Mouse (Mus musculus): ENCODE measurements at regions not wholly inside any gene's neighbourhood (a gene's known extent, or its start where the extent isn't known, plus 50 kb on each side); places are given as distances from the start of the nearest gene placed in this dataset.

DNA sequence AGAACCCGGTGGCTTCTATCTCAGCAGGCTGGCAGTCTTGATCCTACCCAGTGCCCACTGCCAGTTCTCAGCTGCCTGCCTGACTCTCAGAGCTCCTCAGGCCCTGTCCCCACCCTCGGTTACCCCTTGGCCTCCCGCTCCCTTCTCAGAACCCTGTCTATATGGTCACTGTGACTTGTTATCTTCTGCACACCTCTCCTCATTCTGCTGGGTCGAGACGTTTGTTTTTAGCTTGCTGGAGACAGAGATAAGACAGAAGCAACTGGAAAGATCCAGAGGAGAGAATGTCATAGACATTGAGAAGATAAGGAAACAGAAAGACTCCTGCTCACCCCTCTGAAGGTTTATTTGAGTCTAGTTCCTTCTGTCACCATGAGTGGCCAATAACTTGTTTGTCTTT lies 53.8 kb upstream of the Phc1 start:
- Histone ChIP-seq H3K27ac (replicated peaks) (peak overlapping the region; percentile 73), H3K36me3 (replicated peaks) (no peaks in the 10 kb centered on the region), H3K9me3 (no peaks in the 10 kb centered on the region), H3K27me3 (replicated peaks; ENCODE audit: low read depth, poor library complexity, severe bottlenecking) (no peaks in the 10 kb centered on the region), H3K4me1 (peaks cover 28% of the 10 kb centered on the region), H3K4me3 (no peak overlapping the region)
- WGBS = 87% methylated on average over 5 of the region's 5 CpGs
- DNase-seq (ENCODE audit: low spot score) = no peak

DNA sequence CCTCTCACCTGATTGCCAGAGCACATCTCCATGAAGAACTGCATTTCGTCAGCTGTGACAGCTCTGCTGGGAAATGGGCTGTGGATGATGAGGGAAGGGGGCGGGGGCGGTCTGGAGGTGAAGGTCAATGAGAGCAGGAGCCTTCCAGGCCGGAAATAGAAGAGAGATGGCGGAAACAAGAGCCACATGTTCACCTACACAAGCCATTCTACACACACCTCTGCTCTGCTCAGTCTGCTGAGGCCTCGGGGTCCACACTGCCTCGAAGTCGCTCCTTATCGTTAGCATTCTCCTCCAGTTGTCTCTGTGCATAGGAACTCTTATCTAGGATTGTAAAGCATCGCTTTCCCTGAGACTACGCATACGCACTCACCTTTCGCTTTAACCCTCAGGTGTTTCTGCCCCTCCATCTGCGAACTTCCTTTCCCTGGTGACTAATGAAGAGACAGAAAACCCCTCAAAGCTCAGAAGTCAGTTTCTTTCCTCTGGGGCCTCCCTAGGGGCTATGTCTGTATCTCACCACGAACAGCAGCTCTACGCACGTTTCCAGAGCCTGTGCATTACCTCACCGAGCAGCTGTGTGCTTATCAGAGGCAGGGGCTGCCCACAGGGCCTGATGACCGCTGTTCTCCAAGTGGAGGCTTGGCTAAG lies 53.0 kb upstream of the Phc1 start:
- Histone ChIP-seq H3K27ac (replicated peaks) (peak overlapping the region; percentile 73), H3K4me1 (peaks cover 28% of the 10 kb centered on the region), H3K4me3 (peak overlapping the region; percentile 11; the same call in 1 of the 2 replicates), H3K9me3 (no peaks in the 10 kb centered on the region), H3K27me3 (replicated peaks; ENCODE audit: low read depth, poor library complexity, severe bottlenecking) (no peaks in the 10 kb centered on the region), H3K36me3 (replicated peaks) (no peaks in the 10 kb centered on the region)
- DNase-seq (ENCODE audit: low spot score) = peak; percentile 70
- WGBS = 69% methylated on average over 19 of the region's 19 CpGs

DNA sequence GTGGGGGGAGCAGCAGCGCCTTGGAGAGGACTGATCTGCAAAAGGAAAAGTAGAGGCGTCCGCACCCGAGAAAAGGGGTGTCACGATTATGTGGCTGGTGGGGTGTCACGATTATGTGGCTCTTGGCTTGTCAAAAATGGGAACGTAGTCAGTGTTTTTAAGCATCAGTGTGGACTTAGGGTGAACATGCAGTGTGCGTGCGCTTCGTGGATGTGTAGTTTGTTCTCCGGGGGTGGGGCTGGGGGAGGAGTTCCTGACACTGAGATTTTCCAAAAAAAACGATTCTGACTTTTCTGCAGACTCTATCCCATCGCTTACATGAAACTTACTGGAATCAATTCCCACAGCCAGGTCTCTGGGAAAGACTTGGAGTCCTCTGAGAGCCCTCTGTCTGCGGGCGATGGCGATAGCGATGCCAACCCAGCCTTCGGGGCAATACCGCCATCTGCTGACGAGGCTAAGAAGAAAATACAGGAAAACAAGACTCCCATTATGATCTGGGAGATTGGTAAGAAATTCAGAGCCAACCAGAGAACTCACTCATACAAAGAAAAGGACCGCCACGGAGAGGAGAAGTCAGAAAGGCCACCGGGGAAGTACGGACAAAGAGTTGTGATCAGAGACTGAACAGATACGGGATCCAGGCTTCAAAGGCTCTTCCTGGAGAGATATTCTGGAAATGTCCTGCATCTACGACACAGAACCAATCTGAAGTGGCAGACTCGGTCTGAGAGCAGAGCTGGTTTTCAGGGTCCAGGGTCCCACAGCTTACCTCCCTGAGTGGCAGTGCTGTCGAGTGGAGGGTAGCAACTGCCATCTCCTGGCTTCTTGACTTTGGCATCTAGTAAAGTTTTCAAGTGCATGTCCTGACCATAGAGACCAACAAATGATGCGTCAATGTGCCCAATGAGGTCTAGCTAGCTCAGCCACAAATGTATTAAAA lies 51.6 kb upstream of the Phc1 start:
- Histone ChIP-seq H3K36me3 (replicated peaks) (no peaks in the 10 kb centered on the region), H3K4me1 (peaks cover 28% of the 10 kb centered on the region), H3K4me3 (peak overlapping the region; percentile 29; the same call in 1 of the 2 replicates), H3K9me3 (no peaks in the 10 kb centered on the region), H3K27me3 (replicated peaks; ENCODE audit: low read depth, poor library complexity, severe bottlenecking) (no peaks in the 10 kb centered on the region), H3K27ac (replicated peaks) (peak overlapping the region; percentile 73)
- 39% methylated on average over 29 of the region's 29 CpGs for WGBS
- peak; percentile 86 for DNase-seq (ENCODE audit: low spot score)

DNA sequence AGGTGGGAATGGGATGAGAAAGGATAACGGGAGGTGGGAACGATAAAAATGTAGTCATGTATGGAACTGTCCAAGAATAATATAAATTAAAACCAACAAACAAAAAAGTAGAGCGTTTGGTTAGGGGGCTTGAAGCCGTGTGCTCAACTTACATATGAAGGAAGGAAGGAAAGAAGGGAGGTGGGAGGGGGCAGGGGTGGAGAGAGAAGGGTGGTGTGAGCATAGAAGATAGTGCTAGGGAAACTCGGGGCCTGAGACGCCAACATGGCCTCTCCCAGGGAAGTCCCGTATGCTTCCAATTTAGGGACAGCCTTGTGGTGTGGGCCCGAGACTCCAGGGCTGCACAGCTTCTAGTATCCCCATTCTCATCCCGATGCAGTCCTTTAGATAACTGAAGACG lies 50.8 kb upstream of the Phc1 start:
- Histone ChIP-seq H3K27me3 (replicated peaks; ENCODE audit: low read depth, poor library complexity, severe bottlenecking) (no peaks in the 10 kb centered on the region), H3K36me3 (replicated peaks) (no peaks in the 10 kb centered on the region), H3K9me3 (no peaks in the 10 kb centered on the region), H3K4me1 (peaks cover 28% of the 10 kb centered on the region), H3K4me3 (no peak overlapping the region), H3K27ac (replicated peaks) (peak overlapping the region; percentile 67)
- 77% methylated on average over 10 of the region's 10 CpGs for WGBS
- DNase-seq (ENCODE audit: low spot score) = no peak

DNA sequence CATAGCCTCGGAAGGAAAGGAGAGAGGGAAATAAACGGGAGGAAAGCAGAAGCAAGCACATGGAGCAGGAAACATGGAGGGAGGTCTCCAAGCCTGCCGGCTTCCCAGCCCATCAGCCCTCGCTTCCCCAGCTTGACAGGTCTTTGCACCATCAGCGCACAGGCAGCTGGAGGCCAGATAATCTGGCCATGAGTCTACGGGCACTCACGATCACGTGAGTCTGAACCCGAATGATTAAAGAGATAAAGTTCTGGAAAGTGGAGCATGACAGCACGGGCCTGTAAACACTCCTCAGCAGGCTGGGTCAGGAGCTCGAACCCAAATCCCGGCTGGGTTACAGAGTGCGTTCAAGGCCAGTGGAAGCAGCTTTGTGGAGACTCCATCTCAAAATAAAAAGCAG lies 50.4 kb upstream of the Phc1 start:
- WGBS = 88% methylated on average over 13 of the region's 13 CpGs
- H3K36me3 ChIP-seq (replicated peaks) = no peaks in the 10 kb centered on the region
- no peaks in the 10 kb centered on the region for H3K27me3 ChIP-seq (replicated peaks; ENCODE audit: low read depth, poor library complexity, severe bottlenecking)
- H3K4me1 ChIP-seq = peaks cover 28% of the 10 kb centered on the region
- no peaks in the 10 kb centered on the region for H3K9me3 ChIP-seq
- H3K27ac ChIP-seq (replicated peaks) = peak overlapping the region; percentile 19; the same call in 1 of the 2 replicates
- DNase-seq (ENCODE audit: low spot score) = no peak
- no peak overlapping the region for H3K4me3 ChIP-seq

All from embryonic facial prominence, embryonic 10.5 days (tissue).